Mouse (Mus musculus) stomach, postnatal 0 days (tissue): ENCODE results near the gene D630039A03Rik.

Experiments
- CTCF ChIP-seq: IDR thresholded peaks from 2 replicates; pipeline ENCODE4 v1.5.1; 2016; ENCODE audit warnings: antibody characterized with exemption, low read depth, mild to moderate bottlenecking, moderate library complexity
- EP300 ChIP-seq: optimal IDR thresholded peaks from 2 replicates; pipeline ENCODE3; 2016; ENCODE audit warnings: antibody characterized with exemption

GRCm38 (mm10) chr4:57886066-57886887, 29.8 kb downstream of the D630039A03Rik start:
- no peak for TF ChIP-seq EP300
- TF ChIP-seq CTCF: no peak
